Mouse (Mus musculus) olfactory bulb, adult 2 months (tissue): ENCODE data around the gene Psmd11.

Source experiments
- CTCF ChIP-seq: fragments of 200-500 bp; IDR thresholded peaks from 2 replicates; pipeline ENCODE4 v1.5.1; 2012; ENCODE audit warnings: low read depth, mild to moderate bottlenecking, low read length, moderate library complexity; ENCODE audit not compliant: insufficient read depth
- POLR2A ChIP-seq: fragments of 200-500 bp; IDR thresholded peaks from 2 replicates; pipeline ENCODE4 v1.6.1; 2012; ENCODE audit warnings: mild to moderate bottlenecking, low read depth, low read length, moderate library complexity; ENCODE audit not compliant: insufficient read depth

DNA sequence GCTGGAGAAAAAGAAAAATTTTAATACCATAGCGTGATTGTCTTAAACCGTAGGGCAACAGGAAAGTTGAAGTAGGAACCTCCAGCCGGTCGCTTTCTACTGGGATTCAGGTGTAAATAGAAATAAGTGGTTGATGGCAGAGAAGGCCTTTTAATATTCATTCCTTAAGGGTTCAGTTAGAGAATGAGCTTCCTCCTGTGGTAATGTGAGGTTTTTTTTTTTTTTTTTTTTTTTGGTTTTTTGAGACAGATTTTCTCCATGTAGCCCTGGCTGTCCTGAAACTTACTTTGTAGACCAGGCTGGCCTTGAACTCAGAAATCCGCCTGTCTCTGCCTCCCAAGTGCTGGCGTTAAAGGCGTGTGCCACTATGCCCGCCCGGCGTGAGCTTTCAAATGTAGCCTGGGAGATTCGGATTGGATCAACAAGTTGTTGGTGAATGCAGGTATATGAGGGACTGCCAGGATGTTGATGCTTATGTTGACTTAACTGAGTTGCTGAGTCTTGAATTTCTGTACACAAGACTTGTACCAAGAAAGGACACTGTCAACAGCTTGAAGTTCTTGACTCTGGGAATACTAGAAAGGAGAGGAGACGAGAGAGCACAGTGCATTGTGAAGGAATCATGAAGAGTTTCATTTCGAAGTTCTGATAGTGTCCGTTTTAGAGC lies 1.2 kb downstream of the Psmd11 start:
- no peak for TF ChIP-seq CTCF
- no peak for TF ChIP-seq POLR2A
